Mouse (Mus musculus): ENCODE data around the gene Ccl6. TPM values are rescaled to one million over a fixed set of nuclear protein-coding genes. Genes with fewer than 3 reads are reported as not detected.

Gene Ccl6
- polyA plus RNA-seq, 1 experiment, result not detected

- no peak for TF ChIP-seq GATA1 (IDR thresholded peaks at IDR 0.05; ENCODE audit: low read length)
Observed at GRCm38 (mm10) chr11:83578186-83578760, 14.6 kb downstream of the Ccl6 start, which contains the start of gene Ccl9. Gene Ccl9, minus strand, starts transcription at chr11:83578636.

- no peak for TF ChIP-seq GATA1 (IDR thresholded peaks at IDR 0.05; ENCODE audit: low read length)
Observed at GRCm38 (mm10) chr11:83576927-83577555, 15.8 kb downstream of the Ccl6 start.

- TF ChIP-seq GATA1 (IDR thresholded peaks at IDR 0.05; ENCODE audit: low read length), result no peak
Observed at GRCm38 (mm10) chr11:83572834-83573233, 20.1 kb downstream of the Ccl6 start.

GRCm38 (mm10) chr11:83572223-83572622 is 20.7 kb downstream of the Ccl6 start:
- no peak for TF ChIP-seq GATA1 (IDR thresholded peaks at IDR 0.05; ENCODE audit: low read length)

- TF ChIP-seq GATA1 (IDR thresholded peaks at IDR 0.05; ENCODE audit: low read length), result no peak
Observed at GRCm38 (mm10) chr11:83570189-83570588, 22.7 kb downstream of the Ccl6 start.

- TF ChIP-seq GATA1 (IDR thresholded peaks at IDR 0.05; ENCODE audit: low read length), result no peak
Observed at GRCm38 (mm10) chr11:83569249-83569648, 23.6 kb downstream of the Ccl6 start.

- TF ChIP-seq GATA1 (IDR thresholded peaks at IDR 0.05; ENCODE audit: low read length), result no peak
Observed at GRCm38 (mm10) chr11:83568786-83569185, 24.1 kb downstream of the Ccl6 start.

GRCm38 (mm10) chr11:83568061-83568460 is 24.8 kb downstream of the Ccl6 start:
- TF ChIP-seq GATA1 (IDR thresholded peaks at IDR 0.05; ENCODE audit: low read length), result no peak

GRCm38 (mm10) chr11:83567311-83567710 is 25.6 kb downstream of the Ccl6 start:
- TF ChIP-seq GATA1 (IDR thresholded peaks at IDR 0.05; ENCODE audit: low read length), result no peak

- TF ChIP-seq GATA1 (IDR thresholded peaks at IDR 0.05; ENCODE audit: low read length), result no peak
Observed at GRCm38 (mm10) chr11:83566617-83567016, 26.3 kb downstream of the Ccl6 start.

GRCm38 (mm10) chr11:83563754-83564153 is 29.1 kb downstream of the Ccl6 start:
- TF ChIP-seq GATA1 (IDR thresholded peaks at IDR 0.05; ENCODE audit: low read length), result no peak

- TF ChIP-seq GATA1 (IDR thresholded peaks at IDR 0.05; ENCODE audit: low read length), result no peak
Observed at GRCm38 (mm10) chr11:83562311-83562887, 30.5 kb downstream of the Ccl6 start.

- TF ChIP-seq GATA1 (IDR thresholded peaks at IDR 0.05; ENCODE audit: low read length), result no peak
Observed at GRCm38 (mm10) chr11:83560405-83560804, 32.5 kb downstream of the Ccl6 start.

- no peak for TF ChIP-seq GATA1 (IDR thresholded peaks at IDR 0.05; ENCODE audit: low read length)
Observed at GRCm38 (mm10) chr11:83557074-83557473, 35.8 kb downstream of the Ccl6 start.

GRCm38 (mm10) chr11:83556085-83556781 is 36.7 kb downstream of the Ccl6 start:
- no peak for TF ChIP-seq GATA1 (IDR thresholded peaks at IDR 0.05; ENCODE audit: low read length)

- no peak for TF ChIP-seq GATA1 (IDR thresholded peaks at IDR 0.05; ENCODE audit: low read length)
Observed at GRCm38 (mm10) chr11:83551668-83552067, 41.2 kb downstream of the Ccl6 start.

Measured in G1E-ER4 (cell line).